Mouse (Mus musculus): ENCODE data around the gene Cacng6. TPM values are rescaled to one million over a fixed set of nuclear protein-coding genes. Genes with fewer than 3 reads are reported as not detected.
A peak's percentile ranks its signal among the peaks of the same experiment; 100 is the strongest.

Gene Cacng6
- total RNA-seq, 2 experiments from 2014 or later, result 1.9 to 2.0 TPM

- intact Hi-C loops (cut with DNase I), result no loop called here
Observed at GRCm38 (mm10) chr7:3415378-3415777, 8.6 kb upstream of the Cacng6 start.

GRCm38 (mm10) chr7:3419941-3420340, 4.1 kb upstream of the Cacng6 start:
- DNase-seq, result no peak
- intact Hi-C loops (cut with DNase I), result no loop called here

More at GRCm38 (mm10) chr7:3415378-3415777, 8.6 kb upstream of the Cacng6 start:
- peak in 1 of 2 experiments; percentile 20 for DNase-seq

GRCm38 (mm10) chr7:3420466-3420865, 3.5 kb upstream of the Cacng6 start:
- intact Hi-C loops (cut with DNase I), result no loop called here
- DNase-seq, result no peak

GRCm38 (mm10) chr7:3421297-3421696, 2.7 kb upstream of the Cacng6 start:
- DNase-seq, result no peak
- intact Hi-C loops (cut with DNase I), result no loop called here

- intact Hi-C loops (cut with DNase I), result no loop called here
- DNase-seq, result no peak
Observed at GRCm38 (mm10) chr7:3422051-3422450, 1.9 kb upstream of the Cacng6 start.

- peak; percentile 10 to 11 for DNase-seq
- intact Hi-C loops (cut with DNase I), result no loop called here
Observed at GRCm38 (mm10) chr7:3423430-3423829, 565 bp upstream of the Cacng6 start.

- no peak for DNase-seq
- intact Hi-C loops (cut with DNase I), result no loop called here
Observed at GRCm38 (mm10) chr7:3425141-3425540, 1.1 kb downstream of the Cacng6 start.

- no peak for DNase-seq
- intact Hi-C loops (cut with DNase I), result no loop called here
Observed at GRCm38 (mm10) chr7:3430161-3430560, 6.2 kb downstream of the Cacng6 start.

- DNase-seq, result no peak
- intact Hi-C loops (cut with DNase I), result no loop called here
Observed at GRCm38 (mm10) chr7:3432066-3432465, 8.1 kb downstream of the Cacng6 start.

GRCm38 (mm10) chr7:3437941-3438340, 13.9 kb downstream of the Cacng6 start:
- peak; percentile 15 to 37 for DNase-seq
- intact Hi-C loops (cut with DNase I), result no loop called here

- intact Hi-C loops (cut with DNase I), result no loop called here
Observed at GRCm38 (mm10) chr7:3439984-3440383, 16.0 kb downstream of the Cacng6 start.

GRCm38 (mm10) chr7:3440526-3440925, 16.5 kb downstream of the Cacng6 start:
- intact Hi-C loops (cut with DNase I), result no loop called here
- no peak for DNase-seq

More at GRCm38 (mm10) chr7:3439984-3440383, 16.0 kb downstream of the Cacng6 start:
- no peak for DNase-seq

GRCm38 (mm10) chr7:3442476-3443062, 18.6 kb downstream of the Cacng6 start:
- intact Hi-C loops (cut with DNase I), result no loop called here
- DNase-seq, result no peak

- no peak for DNase-seq
Observed at GRCm38 (mm10) chr7:3444678-3445077, 20.7 kb downstream of the Cacng6 start.

GRCm38 (mm10) chr7:3446584-3446983, 22.6 kb downstream of the Cacng6 start:
- DNase-seq, result no peak
- intact Hi-C loops (cut with DNase I), result no loop called here

More at GRCm38 (mm10) chr7:3444678-3445077, 20.7 kb downstream of the Cacng6 start:
- intact Hi-C loops (cut with DNase I), result no loop called here

- intact Hi-C loops (cut with DNase I), result no loop called here
- no peak for DNase-seq
Observed at GRCm38 (mm10) chr7:3447026-3447425, 23.0 kb downstream of the Cacng6 start.

GRCm38 (mm10) chr7:3448737-3449454, 24.9 kb downstream of the Cacng6 start:
- intact Hi-C loops (cut with DNase I), result loop anchor here (1.0 kb wide), 1 partner anchor 119 kb away; no protein-coding TSS in a partner anchor
- DNase-seq, result peak; percentile 72 to 88

GRCm38 (mm10) chr7:3450671-3451070, 26.7 kb downstream of the Cacng6 start:
- intact Hi-C loops (cut with DNase I), result loop anchor here (1.0 kb wide), 1 partner anchor 228 kb away; no protein-coding TSS in a partner anchor
- DNase-seq, result no peak

- intact Hi-C loops (cut with DNase I), result no loop called here
- no peak for DNase-seq
Observed at GRCm38 (mm10) chr7:3451161-3451560, 27.2 kb downstream of the Cacng6 start.

- intact Hi-C loops (cut with DNase I), result no loop called here
- no peak for DNase-seq
Observed at GRCm38 (mm10) chr7:3452821-3453485, 29.0 kb downstream of the Cacng6 start.

GRCm38 (mm10) chr7:3453486-3454183, 29.6 kb downstream of the Cacng6 start:
- intact Hi-C loops (cut with DNase I), result no loop called here

More at GRCm38 (mm10) chr7:3453486-3454183, 29.6 kb downstream of the Cacng6 start:
- DNase-seq, result no peak
